Mouse (Mus musculus) embryonic facial prominence, embryonic 14.5 days (tissue): ENCODE measurements at regions not wholly inside any gene's neighbourhood (a gene's known extent, or its start where the extent isn't known, plus 50 kb on each side); places are given as distances from the start of the nearest gene placed in this dataset.

ENCODE experiments used
- ATAC-seq: fragments of 200-750 bp; cut with Nextera tagmentation; 2 replicates; pipeline ENCODE4 v1.8.0; 2017; ENCODE audit warnings: low read depth, moderate number of reproducible peaks, moderate TSS enrichment
- DNase-seq: peaks from one replicate; pipeline ENCODE4 v3.0.0-alpha.2; 2015; ENCODE audit warnings: low spot score
- H3K27ac ChIP-seq: fragments of 300-500 bp; sonication (generic); replicated peaks from 2 replicates; pipeline ENCODE4 v1.5.1; 2014; ENCODE audit warnings: low read depth, mild to moderate bottlenecking, low read length, moderate library complexity
- H3K27me3 ChIP-seq: fragments of 300-500 bp; sonication (generic); replicated peaks from 2 replicates; pipeline ENCODE4 v1.6.1; 2014; ENCODE audit warnings: low read length; ENCODE audit not compliant: control insufficient read depth, insufficient read depth
- H3K36me3 ChIP-seq: fragments of 300-500 bp; sonication (generic); 2 replicates; pipeline ENCODE4 v1.6.1; 2014; ENCODE audit warnings: low read length, mixed read lengths; ENCODE audit not compliant: control insufficient read depth, insufficient read depth
- H3K4me1 ChIP-seq: fragments of 300-500 bp; sonication (generic); 2 replicates; pipeline ENCODE4 v1.6.1; 2014; ENCODE audit warnings: antibody characterized with exemption, low read length; ENCODE audit not compliant: control insufficient read depth, insufficient read depth
- H3K4me2 ChIP-seq: fragments of 300-500 bp; sonication (generic); 2 replicates; pipeline ENCODE4 v1.6.1; 2014; ENCODE audit warnings: low read depth, mild to moderate bottlenecking, low read length, moderate library complexity, mixed read lengths
- H3K4me3 ChIP-seq: fragments of 300-500 bp; sonication (generic); 2 replicates; pipeline ENCODE4 v1.5.1; 2014; ENCODE audit warnings: low read depth, mild to moderate bottlenecking, low read length
- H3K9ac ChIP-seq: fragments of 300-500 bp; sonication (generic); 2 replicates; pipeline ENCODE4 v1.6.1; 2014; ENCODE audit warnings: low read depth, mild to moderate bottlenecking, low read length, moderate library complexity, mixed read lengths
- H3K9me3 ChIP-seq: fragments of 300-500 bp; sonication (generic); 2 replicates; pipeline ENCODE4 v1.6.1; 2016; ENCODE audit warnings: low read length; ENCODE audit not compliant: control insufficient read depth
- WGBS: fragments of 180-500 bp; shearing (Covaris S2); extraction: QIAGEN DNeasy Blood & Tissue Kit; methylation state at CpG from one replicate; pipeline ENCODE4 v1.1.7; 2014; 5-methylcytosine and 5-hydroxymethylcytosine counted together

DNA sequence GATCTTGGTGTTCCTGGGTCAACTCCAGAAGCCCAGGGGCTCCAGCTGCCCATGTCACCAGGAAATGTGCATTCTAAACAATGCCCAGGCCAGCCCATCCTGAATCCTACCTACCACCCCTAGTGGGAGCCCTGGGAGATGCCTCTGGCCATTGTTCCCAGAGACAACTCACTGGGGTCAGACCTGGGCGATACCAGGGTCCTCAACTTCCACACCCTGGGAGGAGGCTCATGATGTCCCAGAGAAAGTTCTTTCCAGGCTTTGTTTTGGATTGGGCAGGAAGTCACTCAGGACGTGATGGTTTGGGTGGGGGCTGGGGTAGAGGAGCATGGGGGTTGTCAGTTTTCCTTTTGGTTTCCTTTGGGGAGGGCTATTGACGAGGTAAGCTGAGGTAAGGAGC, 97.1 kb downstream of the Efnb1 start:
- no peak overlapping the region for H3K4me3 ChIP-seq
- H3K36me3 ChIP-seq, result no peaks in the 10 kb centered on the region
- H3K9me3 ChIP-seq, result no peaks in the 10 kb centered on the region
- H3K4me1 ChIP-seq, result no peaks in the 10 kb centered on the region
- DNase-seq (no peak), ATAC-seq (no peak)
- H3K27ac ChIP-seq, result no peak overlapping the region
- no peak overlapping the region for H3K4me2 ChIP-seq
- peaks cover 5% of the 10 kb centered on the region; the same call in 1 of the 2 replicates for H3K27me3 ChIP-seq
- no peak overlapping the region for H3K9ac ChIP-seq
- 66% methylated on average over 3 of the region's 3 CpGs for WGBS

DNA sequence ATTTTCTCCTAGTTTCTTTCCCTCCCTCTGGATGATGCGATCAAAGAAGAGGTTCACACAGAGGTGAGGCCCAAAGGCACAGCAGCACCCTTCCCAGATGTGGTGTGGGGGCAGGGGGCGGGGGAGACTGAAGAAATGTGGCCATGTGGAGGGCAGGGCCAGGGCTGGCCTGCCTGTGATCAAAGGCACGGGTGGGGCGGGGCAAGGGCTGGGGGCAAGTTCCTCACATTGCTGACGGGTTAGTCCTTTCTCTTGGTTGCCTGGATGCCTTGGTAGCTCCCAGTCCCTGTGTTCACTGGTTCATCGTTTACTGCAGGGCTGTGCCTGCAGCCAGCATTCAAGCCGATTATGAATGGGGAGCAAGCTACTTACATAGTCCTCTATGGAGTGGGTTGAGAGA, 96.4 kb downstream of the Efnb1 start:
- Histone ChIP-seq H3K27ac (no peak overlapping the region), H3K4me3 (no peak overlapping the region), H3K36me3 (no peaks in the 10 kb centered on the region), H3K9ac (no peak overlapping the region), H3K9me3 (no peaks in the 10 kb centered on the region), H3K27me3 (peaks cover 4% of the 10 kb centered on the region; the same call in 1 of the 2 replicates), H3K4me1 (no peaks in the 10 kb centered on the region), H3K4me2 (no peak overlapping the region)
- WGBS, result 46% methylated on average over 6 of the region's 7 CpGs
- ATAC-seq (no peak), DNase-seq (no peak)

DNA sequence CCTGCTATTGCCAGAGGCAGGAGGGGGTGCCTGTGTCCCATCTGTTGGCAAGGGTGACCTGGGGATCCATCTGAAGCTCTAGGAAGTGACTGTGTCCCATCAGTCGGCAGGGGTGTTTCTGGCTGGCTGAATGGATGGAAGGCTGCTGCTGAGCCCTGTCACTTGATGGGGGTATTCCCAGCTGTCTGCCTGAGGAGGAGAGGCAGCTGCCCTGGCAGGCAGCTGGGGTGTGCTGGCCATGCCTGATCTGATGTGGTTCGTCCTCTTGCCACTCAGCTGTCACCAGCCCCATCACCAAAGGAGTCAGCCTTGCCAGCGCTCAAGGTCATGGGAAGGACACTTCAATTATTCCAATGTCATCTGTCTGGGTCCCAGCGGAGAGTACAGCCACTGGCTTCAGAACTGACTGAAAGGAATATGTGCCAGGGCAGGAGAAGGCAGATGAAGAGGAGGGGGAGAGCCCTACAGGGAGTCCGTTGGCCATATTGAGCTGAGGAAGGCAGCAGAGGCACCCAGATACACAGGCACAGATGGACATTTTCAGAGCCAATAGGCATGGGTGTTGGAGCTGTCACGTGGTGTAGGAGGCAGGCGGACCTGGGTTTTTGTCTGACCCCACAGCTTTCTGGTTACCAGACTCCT, 89.3 kb downstream of the Efnb1 start:
- H3K27ac ChIP-seq, result no peak overlapping the region
- no peak overlapping the region for H3K9ac ChIP-seq
- 58% methylated on average over 7 of the region's 7 CpGs for WGBS
- H3K36me3 ChIP-seq, result no peaks in the 10 kb centered on the region
- H3K27me3 ChIP-seq, result peaks cover 24% of the 10 kb centered on the region
- no peak overlapping the region for H3K4me2 ChIP-seq
- H3K4me3 ChIP-seq, result no peak overlapping the region
- peak; percentile 77; the same call in 1 of the 2 replicates for ATAC-seq
- peak; percentile 35 for DNase-seq
- H3K9me3 ChIP-seq, result no peaks in the 10 kb centered on the region
- no peaks in the 10 kb centered on the region for H3K4me1 ChIP-seq

- H3K4me1 ChIP-seq, result peaks cover 6% of the 10 kb centered on the region; the same call in 1 of the 2 replicates
- DNase-seq (no peak), ATAC-seq (no peak)
- H3K4me3 ChIP-seq, result no peak overlapping the region
- 77% methylated on average over 5 of the region's 5 CpGs for WGBS
- no peaks in the 10 kb centered on the region for H3K9me3 ChIP-seq
- no peak overlapping the region for H3K4me2 ChIP-seq
- H3K27me3 ChIP-seq, result peaks cover 36% of the 10 kb centered on the region
- H3K9ac ChIP-seq, result no peak overlapping the region
- no peak overlapping the region for H3K27ac ChIP-seq
- no peaks in the 10 kb centered on the region for H3K36me3 ChIP-seq
Measured at GRCm38 (mm10) chrX:99222017-99222416, 86.1 kb downstream of the Efnb1 start.

- H3K36me3 ChIP-seq, result no peaks in the 10 kb centered on the region
- no peak overlapping the region for H3K9ac ChIP-seq
- no peak for DNase-seq
- WGBS, result 55% methylated on average over 8 of the region's 8 CpGs
- peaks cover 10% of the 10 kb centered on the region; the same call in 1 of the 2 replicates for H3K4me1 ChIP-seq
- peaks cover 32% of the 10 kb centered on the region for H3K27me3 ChIP-seq
- no peaks in the 10 kb centered on the region for H3K9me3 ChIP-seq
- no peak; the same call in 1 of the 2 replicates for ATAC-seq
- no peak overlapping the region for H3K4me3 ChIP-seq
- no peak overlapping the region for H3K4me2 ChIP-seq
- no peak overlapping the region for H3K27ac ChIP-seq
Measured at GRCm38 (mm10) chrX:99220674-99221455, 84.9 kb downstream of the Efnb1 start.

DNA sequence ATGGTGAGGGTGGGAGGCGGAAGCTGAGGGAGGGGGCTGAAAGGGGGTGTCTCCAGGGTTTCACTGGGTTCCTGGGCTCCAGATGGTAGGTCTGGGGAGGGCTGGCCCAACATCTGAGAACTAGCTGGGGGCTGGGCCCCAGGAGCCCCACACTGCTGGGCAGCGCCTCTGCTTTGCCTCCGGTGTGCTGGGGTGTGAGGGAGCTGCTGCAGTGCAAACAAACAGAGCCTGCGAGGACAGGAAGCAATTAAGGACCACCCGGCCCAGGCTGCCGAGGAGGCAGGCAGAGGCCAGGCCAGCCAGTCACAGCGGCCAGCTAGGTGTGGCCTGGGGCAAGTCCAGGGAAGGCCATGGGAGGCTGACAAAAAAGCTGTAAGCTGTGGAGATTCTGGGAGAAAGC, 82.3 kb downstream of the Efnb1 start:
- H3K4me2 ChIP-seq, result no peak overlapping the region
- no peak overlapping the region for H3K27ac ChIP-seq
- H3K4me1 ChIP-seq, result peaks cover 14% of the 10 kb centered on the region; the same call in 1 of the 2 replicates
- no peaks in the 10 kb centered on the region for H3K36me3 ChIP-seq
- ATAC-seq (no peak; the same call in 1 of the 2 replicates), DNase-seq (no peak)
- no peaks in the 10 kb centered on the region for H3K9me3 ChIP-seq
- H3K9ac ChIP-seq, result no peak overlapping the region
- H3K27me3 ChIP-seq, result peaks cover 26% of the 10 kb centered on the region
- H3K4me3 ChIP-seq, result no peak overlapping the region
- WGBS, result 39% methylated on average over 6 of the region's 7 CpGs

DNA sequence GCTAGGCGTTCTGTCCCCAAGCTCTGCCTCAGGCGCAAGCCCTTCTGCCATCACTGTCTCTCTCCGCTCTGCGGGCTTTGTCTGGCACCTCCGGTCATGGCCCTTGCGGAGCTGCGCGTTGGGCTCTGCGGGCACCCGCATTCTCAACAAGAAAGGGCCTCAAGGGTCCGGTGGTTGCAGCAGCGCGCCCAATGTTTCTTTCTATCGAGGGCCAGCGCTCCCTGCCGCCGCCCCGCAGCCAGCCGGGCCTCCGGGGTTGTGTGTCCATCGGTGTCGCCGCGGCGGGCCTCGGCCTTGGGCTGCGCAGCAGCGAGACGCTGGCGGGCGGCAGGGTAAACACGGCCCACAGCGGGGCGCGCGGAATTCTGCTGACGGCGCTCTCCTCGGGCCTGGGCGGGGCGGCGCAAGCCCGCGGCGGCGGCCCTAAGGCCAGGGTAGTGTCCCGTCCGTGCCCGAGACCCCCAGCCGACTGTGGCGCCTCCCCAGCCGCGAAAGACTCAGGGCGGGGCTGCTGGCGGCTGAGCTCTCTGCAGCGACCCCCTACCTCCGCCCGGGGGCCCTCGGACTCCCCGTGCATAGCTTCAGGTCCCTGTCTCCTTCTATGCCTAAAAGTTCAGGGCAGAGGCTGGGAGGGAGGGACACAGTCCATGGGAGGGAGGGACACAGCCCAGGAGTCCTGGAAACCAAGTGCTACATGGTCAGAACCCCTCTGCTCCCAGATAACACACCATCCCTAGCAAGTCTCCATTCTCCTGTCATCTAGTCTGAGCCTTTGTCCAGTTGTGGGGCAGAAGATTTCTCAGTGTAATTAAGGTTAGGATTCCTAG, 80.9 kb downstream of the Efnb1 start:
- WGBS, result 18% methylated on average over 27 of the region's 60 CpGs
- no peaks in the 10 kb centered on the region for H3K9me3 ChIP-seq
- no peaks in the 10 kb centered on the region for H3K36me3 ChIP-seq
- H3K9ac ChIP-seq, result peak overlapping the region; percentile 66
- ATAC-seq (peak; percentile 73), DNase-seq (no peak)
- peak overlapping the region; percentile 66 for H3K4me2 ChIP-seq
- peak overlapping the region; percentile 37 for H3K4me3 ChIP-seq
- H3K4me1 ChIP-seq, result peaks cover 14% of the 10 kb centered on the region; the same call in 1 of the 2 replicates
- peaks cover 24% of the 10 kb centered on the region for H3K27me3 ChIP-seq
- peak overlapping the region; percentile 79 for H3K27ac ChIP-seq

DNA sequence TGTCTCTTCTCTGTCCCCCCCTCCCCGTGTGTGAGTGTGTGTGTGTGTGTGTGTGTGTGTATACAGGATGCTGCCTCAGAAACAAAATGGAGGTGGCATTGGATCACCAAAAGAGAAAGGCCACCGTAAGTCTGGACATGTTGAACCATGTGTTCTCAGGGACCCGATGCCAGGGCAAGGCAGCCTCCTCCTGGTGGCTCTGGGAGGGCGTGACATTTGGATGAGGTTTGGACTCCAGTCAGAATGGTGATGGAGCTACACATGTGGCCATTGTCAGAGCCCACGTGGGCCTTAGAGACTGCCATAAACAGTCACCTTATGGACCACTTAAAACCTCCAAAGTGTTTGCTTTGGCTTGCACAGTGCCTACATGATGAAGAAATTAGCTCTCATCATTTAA, 80.0 kb downstream of the Efnb1 start:
- H3K9me3 ChIP-seq, result no peaks in the 10 kb centered on the region
- peak overlapping the region; percentile 66; the same call in 1 of the 2 replicates for H3K9ac ChIP-seq
- H3K4me3 ChIP-seq, result no peak overlapping the region
- H3K4me1 ChIP-seq, result peaks cover 14% of the 10 kb centered on the region; the same call in 1 of the 2 replicates
- peaks cover 17% of the 10 kb centered on the region for H3K27me3 ChIP-seq
- no peak for ATAC-seq
- no peak for DNase-seq
- H3K36me3 ChIP-seq, result no peaks in the 10 kb centered on the region
- peak overlapping the region; percentile 79; the same call in 1 of the 2 replicates for H3K27ac ChIP-seq
- WGBS, result 65% methylated on average over 5 of the region's 5 CpGs
- H3K4me2 ChIP-seq, result peak overlapping the region; percentile 66
